Mouse (Mus musculus): Measurements from ENCODE around the gene Elovl6. TPM values are rescaled to one million over a fixed set of nuclear protein-coding genes. Genes with fewer than 3 reads are reported as not detected.

The Elovl6 gene
- polyA plus RNA-seq, 1 experiment from 2014 or later: 33.4 TPM

GRCm38 (mm10) chr3:129560068-129560467 lies 27.9 kb downstream of the Elovl6 start:
- no peak overlapping the region for H3K4me3 ChIP-seq
- peaks cover 3% of the 10 kb centered on the region; the same call in 1 of the 2 replicates for H3K36me3 ChIP-seq
- no peaks in the 10 kb centered on the region for H3K4me1 ChIP-seq
- no peaks in the 10 kb centered on the region for H3K27me3 ChIP-seq (replicated peaks)
- 95% methylated on average over 9 of the region's 9 CpGs for WGBS
- H3K27ac ChIP-seq: no peak overlapping the region
- ATAC-seq (ENCODE audit: low FRiP score, low read depth): no peak
- no peaks in the 10 kb centered on the region for H3K9me3 ChIP-seq
- no peak overlapping the region for H3K4me2 ChIP-seq (replicated peaks)
- H3K9ac ChIP-seq: no peak overlapping the region

GRCm38 (mm10) chr3:129561011-129561410 lies 28.9 kb downstream of the Elovl6 start:
- Histone ChIP-seq H3K36me3 (peaks cover 3% of the 10 kb centered on the region; the same call in 1 of the 2 replicates), H3K4me3 (no peak overlapping the region), H3K27ac (no peak overlapping the region), H3K27me3 (replicated peaks) (no peaks in the 10 kb centered on the region), H3K9me3 (no peaks in the 10 kb centered on the region), H3K4me1 (no peaks in the 10 kb centered on the region), H3K4me2 (replicated peaks) (no peak overlapping the region), H3K9ac (no peak overlapping the region)
- WGBS: 95% methylated on average over 10 of the region's 10 CpGs
- no peak for ATAC-seq (ENCODE audit: low FRiP score, low read depth)

DNA sequence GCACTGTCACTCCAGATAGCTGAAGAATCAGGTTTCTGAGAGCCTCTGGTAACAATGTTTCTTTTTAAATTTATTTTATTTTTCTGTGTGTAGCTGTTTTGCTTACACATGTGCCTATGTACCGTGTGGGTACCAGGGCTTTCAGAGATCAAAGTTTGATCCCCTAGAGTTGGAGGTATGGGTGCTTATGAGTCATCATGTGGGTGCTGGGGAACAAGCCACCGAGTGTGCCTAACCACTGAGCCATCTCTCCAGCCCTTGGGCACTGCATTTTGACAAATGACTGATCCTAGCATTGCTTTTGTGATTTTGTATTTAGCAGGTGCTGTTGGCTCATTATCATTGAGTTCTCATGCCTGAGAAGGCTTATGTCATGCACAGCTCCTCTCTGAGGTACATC lies 29.7 kb downstream of the Elovl6 start:
- Histone ChIP-seq H3K9me3 (no peaks in the 10 kb centered on the region), H3K9ac (no peak overlapping the region), H3K4me2 (replicated peaks) (no peak overlapping the region), H3K27ac (no peak overlapping the region), H3K27me3 (replicated peaks) (no peaks in the 10 kb centered on the region), H3K36me3 (peaks cover 3% of the 10 kb centered on the region; the same call in 1 of the 2 replicates), H3K4me1 (peaks cover 4% of the 10 kb centered on the region; the same call in 1 of the 2 replicates), H3K4me3 (no peak overlapping the region)
- no peak for ATAC-seq (ENCODE audit: low FRiP score, low read depth)
- WGBS: 93% methylated on average over 2 of the region's 2 CpGs

- Histone ChIP-seq H3K27ac (no peak overlapping the region), H3K4me3 (no peak overlapping the region), H3K9ac (no peak overlapping the region), H3K4me2 (replicated peaks) (no peak overlapping the region), H3K36me3 (peaks cover 3% of the 10 kb centered on the region; the same call in 1 of the 2 replicates), H3K9me3 (no peaks in the 10 kb centered on the region), H3K4me1 (peaks cover 4% of the 10 kb centered on the region; the same call in 1 of the 2 replicates), H3K27me3 (replicated peaks) (no peaks in the 10 kb centered on the region)
- 94% methylated on average over 4 of the region's 4 CpGs for WGBS
- no peak for ATAC-seq (ENCODE audit: low FRiP score, low read depth)
Observed at GRCm38 (mm10) chr3:129562411-129562810, 30.3 kb downstream of the Elovl6 start.

- no peak overlapping the region for H3K27ac ChIP-seq
- H3K4me1 ChIP-seq: peaks cover 4% of the 10 kb centered on the region; the same call in 1 of the 2 replicates
- 95% methylated on average over 4 of the region's 4 CpGs for WGBS
- peaks cover 3% of the 10 kb centered on the region; the same call in 1 of the 2 replicates for H3K36me3 ChIP-seq
- H3K9me3 ChIP-seq: no peaks in the 10 kb centered on the region
- no peaks in the 10 kb centered on the region for H3K27me3 ChIP-seq (replicated peaks)
- no peak overlapping the region for H3K4me3 ChIP-seq
- no peak for ATAC-seq (ENCODE audit: low FRiP score, low read depth)
- H3K9ac ChIP-seq: no peak overlapping the region
- no peak overlapping the region for H3K4me2 ChIP-seq (replicated peaks)
Observed at GRCm38 (mm10) chr3:129563807-129564206, 31.7 kb downstream of the Elovl6 start.

DNA sequence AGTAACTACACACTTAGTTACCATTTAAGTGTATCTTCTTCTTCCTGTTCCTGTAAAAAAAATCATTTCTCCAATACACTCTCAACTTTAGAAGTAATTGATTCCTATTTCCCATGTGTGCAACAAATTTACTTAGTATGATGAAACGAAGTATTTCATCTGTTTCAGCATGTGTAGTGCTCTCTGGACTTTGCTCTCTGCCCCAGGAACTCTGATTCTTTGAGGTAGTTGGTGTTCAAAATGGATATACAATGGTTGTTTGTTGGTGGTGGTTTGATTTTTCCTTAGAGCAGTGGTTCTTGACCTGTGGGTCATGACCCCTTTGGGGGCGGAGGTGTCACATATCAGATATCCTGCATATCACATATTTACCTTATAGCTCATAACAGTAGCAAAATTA lies 32.7 kb downstream of the Elovl6 start:
- Histone ChIP-seq H3K27ac (no peak overlapping the region), H3K4me2 (replicated peaks) (no peak overlapping the region), H3K9ac (no peak overlapping the region), H3K27me3 (replicated peaks) (no peaks in the 10 kb centered on the region), H3K4me1 (peaks cover 4% of the 10 kb centered on the region; the same call in 1 of the 2 replicates), H3K36me3 (peaks cover 3% of the 10 kb centered on the region; the same call in 1 of the 2 replicates), H3K9me3 (no peaks in the 10 kb centered on the region), H3K4me3 (no peak overlapping the region)
- WGBS: 88% methylated on average over 2 of the region's 2 CpGs
- ATAC-seq (ENCODE audit: low FRiP score, low read depth): no peak

DNA sequence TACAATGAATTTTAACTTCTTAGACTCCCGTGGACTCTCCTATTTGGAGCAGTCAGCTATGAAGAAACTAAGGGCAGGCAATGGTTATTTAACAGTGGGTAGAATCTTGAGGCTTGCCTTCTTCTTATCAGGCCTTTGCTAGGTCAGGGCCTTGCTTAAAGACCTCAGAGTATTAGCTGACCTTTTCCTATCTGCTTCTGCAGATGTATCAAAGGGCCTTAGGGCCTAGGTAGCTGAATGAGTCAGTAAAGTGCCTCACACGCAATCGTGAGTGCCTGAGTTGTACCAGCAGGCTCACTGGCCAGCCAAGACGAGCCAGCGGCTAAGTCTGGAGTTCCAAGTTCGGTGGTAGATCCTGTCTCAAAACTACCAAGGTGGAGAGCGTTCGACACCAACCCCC lies 33.3 kb downstream of the Elovl6 start:
- peaks cover 3% of the 10 kb centered on the region; the same call in 1 of the 2 replicates for H3K36me3 ChIP-seq
- no peak overlapping the region for H3K4me2 ChIP-seq (replicated peaks)
- no peaks in the 10 kb centered on the region for H3K9me3 ChIP-seq
- no peak overlapping the region for H3K9ac ChIP-seq
- H3K27ac ChIP-seq: no peak overlapping the region
- H3K4me3 ChIP-seq: no peak overlapping the region
- no peak for ATAC-seq (ENCODE audit: low FRiP score, low read depth)
- no peaks in the 10 kb centered on the region for H3K27me3 ChIP-seq (replicated peaks)
- 87% methylated on average over 8 of the region's 8 CpGs for WGBS
- H3K4me1 ChIP-seq: peaks cover 4% of the 10 kb centered on the region; the same call in 1 of the 2 replicates

DNA sequence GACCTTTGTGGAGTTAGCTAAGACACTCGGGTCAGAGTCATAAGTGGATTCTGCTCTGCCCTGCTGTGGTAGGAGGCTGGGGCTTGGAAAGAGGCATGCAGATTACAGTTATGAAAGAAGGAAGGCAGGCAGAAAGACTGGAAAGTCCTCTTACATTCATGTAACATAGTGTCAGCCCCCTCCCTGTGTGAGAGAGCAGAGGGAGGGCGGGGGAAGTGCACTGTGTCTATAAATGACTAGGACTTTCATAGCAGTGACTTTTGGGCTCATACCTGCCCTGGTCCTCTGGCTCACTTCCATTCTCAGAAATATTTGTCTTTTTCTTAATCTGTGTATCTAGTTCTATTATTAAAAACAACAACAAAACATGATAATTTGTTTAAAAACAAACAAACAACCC lies 33.9 kb downstream of the Elovl6 start:
- Histone ChIP-seq H3K4me2 (replicated peaks) (no peak overlapping the region), H3K9ac (no peak overlapping the region), H3K27ac (no peak overlapping the region), H3K4me1 (peaks cover 4% of the 10 kb centered on the region; the same call in 1 of the 2 replicates), H3K36me3 (peaks cover 3% of the 10 kb centered on the region; the same call in 1 of the 2 replicates), H3K4me3 (no peak overlapping the region), H3K9me3 (no peaks in the 10 kb centered on the region), H3K27me3 (replicated peaks) (no peaks in the 10 kb centered on the region)
- WGBS: 82% methylated on average over 2 of the region's 2 CpGs
- ATAC-seq (ENCODE audit: low FRiP score, low read depth): no peak

DNA sequence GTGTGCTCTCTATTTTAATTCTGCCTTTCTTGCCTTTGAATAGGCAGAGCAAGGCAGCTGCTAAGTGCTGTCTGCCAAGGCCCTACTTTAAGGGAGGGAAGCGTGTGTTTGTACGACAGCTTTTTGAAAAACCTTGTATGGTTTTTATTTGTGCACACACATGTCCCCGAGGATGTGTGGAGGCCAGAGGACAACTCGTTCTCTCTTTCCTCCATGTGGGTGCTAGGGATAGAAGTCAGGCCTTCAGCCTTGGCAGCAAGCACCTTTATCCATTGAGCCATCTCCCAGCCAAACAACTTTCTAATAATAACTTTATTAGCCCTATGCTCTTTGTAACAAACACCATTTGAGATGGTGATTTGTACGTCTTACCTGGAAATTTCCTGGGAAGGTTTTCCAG lies 34.7 kb downstream of the Elovl6 start:
- Histone ChIP-seq H3K9ac (no peak overlapping the region), H3K36me3 (peaks cover 3% of the 10 kb centered on the region; the same call in 1 of the 2 replicates), H3K4me1 (peaks cover 4% of the 10 kb centered on the region; the same call in 1 of the 2 replicates), H3K4me3 (no peak overlapping the region), H3K27ac (no peak overlapping the region), H3K9me3 (no peaks in the 10 kb centered on the region), H3K4me2 (replicated peaks) (no peak overlapping the region), H3K27me3 (replicated peaks) (no peaks in the 10 kb centered on the region)
- no peak for ATAC-seq (ENCODE audit: low FRiP score, low read depth)
- WGBS: 83% methylated on average over 5 of the region's 5 CpGs

DNA sequence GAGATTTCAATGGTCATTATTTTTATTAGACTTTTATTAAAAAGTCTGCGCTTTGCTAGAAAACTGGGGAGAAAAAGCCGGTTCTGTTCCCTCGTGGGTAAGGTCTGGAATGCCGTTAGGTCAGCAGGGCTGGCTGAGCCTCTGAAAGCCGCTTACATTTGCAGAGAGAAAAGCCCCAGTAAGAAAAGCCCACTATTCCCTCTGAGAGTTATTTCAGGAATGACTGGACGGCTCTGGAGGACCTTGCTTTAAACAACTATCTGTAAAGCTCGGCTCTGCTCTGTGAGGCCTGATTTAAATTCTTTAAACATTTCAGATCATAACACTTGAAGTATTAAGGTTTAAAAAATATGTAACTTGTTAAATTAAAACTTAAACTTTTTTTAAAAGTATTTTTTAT lies 36.4 kb downstream of the Elovl6 start:
- Histone ChIP-seq H3K4me1 (peaks cover 8% of the 10 kb centered on the region; the same call in 1 of the 2 replicates), H3K4me2 (replicated peaks) (no peak overlapping the region), H3K9ac (no peak overlapping the region), H3K27me3 (replicated peaks) (no peaks in the 10 kb centered on the region), H3K27ac (no peak overlapping the region), H3K36me3 (peaks cover 3% of the 10 kb centered on the region; the same call in 1 of the 2 replicates), H3K4me3 (no peak overlapping the region), H3K9me3 (no peaks in the 10 kb centered on the region)
- ATAC-seq (ENCODE audit: low FRiP score, low read depth): no peak
- 58% methylated on average over 7 of the region's 7 CpGs for WGBS

DNA sequence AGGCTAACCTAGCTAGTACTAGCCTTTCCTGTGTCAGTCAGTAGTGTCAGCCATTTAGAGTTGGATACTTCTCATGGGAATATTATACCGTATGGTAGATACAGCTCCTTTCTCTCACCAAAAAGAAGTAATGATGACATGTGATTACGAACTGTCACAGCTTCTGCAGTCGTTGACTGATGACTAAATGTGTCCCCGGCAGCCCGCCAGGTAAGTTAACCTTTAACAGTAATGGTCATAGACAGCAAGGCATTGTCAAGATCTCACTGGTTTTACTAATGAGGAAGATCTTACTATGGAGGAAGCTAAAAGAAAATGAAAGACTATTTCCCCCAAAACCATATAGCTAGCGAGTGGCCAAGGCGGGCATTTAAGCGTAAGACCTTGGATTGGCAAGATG lies 38.8 kb downstream of the Elovl6 start:
- H3K36me3 ChIP-seq: peaks cover under 1% of the 10 kb centered on the region; the same call in 1 of the 2 replicates
- no peaks in the 10 kb centered on the region for H3K27me3 ChIP-seq (replicated peaks)
- ATAC-seq (ENCODE audit: low FRiP score, low read depth): no peak
- H3K4me2 ChIP-seq (replicated peaks): no peak overlapping the region
- peaks cover 9% of the 10 kb centered on the region; the same call in 1 of the 2 replicates for H3K4me1 ChIP-seq
- no peak overlapping the region for H3K9ac ChIP-seq
- no peak overlapping the region for H3K27ac ChIP-seq
- WGBS: 94% methylated on average over 8 of the region's 8 CpGs
- H3K4me3 ChIP-seq: no peak overlapping the region
- H3K9me3 ChIP-seq: no peaks in the 10 kb centered on the region

- H3K4me3 ChIP-seq: no peak overlapping the region
- H3K27me3 ChIP-seq (replicated peaks): no peaks in the 10 kb centered on the region
- no peak overlapping the region for H3K4me2 ChIP-seq (replicated peaks)
- H3K9me3 ChIP-seq: no peaks in the 10 kb centered on the region
- H3K27ac ChIP-seq: no peak overlapping the region
- peaks cover 5% of the 10 kb centered on the region; the same call in 1 of the 2 replicates for H3K4me1 ChIP-seq
- H3K9ac ChIP-seq: no peak overlapping the region
- ATAC-seq (ENCODE audit: low FRiP score, low read depth): no peak
- WGBS: 94% methylated on average over 5 of the region's 5 CpGs
- H3K36me3 ChIP-seq: peaks cover 7% of the 10 kb centered on the region; the same call in 1 of the 2 replicates
Observed at GRCm38 (mm10) chr3:129571642-129572041, 39.5 kb downstream of the Elovl6 start.

DNA sequence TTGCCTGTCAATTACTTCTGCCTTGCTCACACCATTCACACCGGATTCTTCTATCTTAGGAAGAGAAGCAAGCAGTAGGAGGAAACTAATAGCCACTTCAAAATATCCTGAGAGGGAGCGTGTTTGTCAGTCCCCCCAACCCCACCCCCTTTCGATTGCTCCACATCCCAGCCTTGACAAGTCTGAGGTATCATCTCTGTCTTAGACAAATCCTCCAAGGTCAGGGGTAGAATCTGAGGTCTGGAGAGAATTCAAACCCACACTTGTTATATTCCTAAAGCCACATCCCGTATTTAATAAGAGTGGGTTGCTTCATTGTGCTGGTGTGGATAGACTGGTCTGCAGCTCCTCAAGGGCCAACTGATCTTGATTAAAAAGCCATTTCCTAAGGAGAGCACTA lies 40.8 kb downstream of the Elovl6 start:
- Histone ChIP-seq H3K4me1 (peaks cover 4% of the 10 kb centered on the region; the same call in 1 of the 2 replicates), H3K4me2 (replicated peaks) (no peak overlapping the region), H3K9me3 (no peaks in the 10 kb centered on the region), H3K9ac (no peak overlapping the region), H3K27ac (no peak overlapping the region), H3K27me3 (replicated peaks) (no peaks in the 10 kb centered on the region), H3K4me3 (no peak overlapping the region), H3K36me3 (peaks cover 8% of the 10 kb centered on the region; the same call in 1 of the 2 replicates)
- ATAC-seq (ENCODE audit: low FRiP score, low read depth): no peak
- WGBS: 70% methylated on average over 4 of the region's 4 CpGs

All from neural tube, embryonic 12.5 days (tissue).